Mouse (Mus musculus): ENCODE results near the gene Lman2. TPM values are rescaled to one million over a fixed set of nuclear protein-coding genes. Genes with fewer than 3 reads are reported as not detected.

Lman2 gene
- 60.7 and 72.2 TPM in 2 replicates for total RNA-seq (2014; rRNA removed)
- polyA plus RNA-seq (2015; fragmentation: Nextera tagmentation; extraction: Ambion mirVana) = 36.4 and 37.0 TPM in 2 replicates

GRCm38 (mm10) chr13:55362453-55363060 is at the start of gene Lman2:
Lman2 (minus strand) TSS chr13:55362783.
- no peaks in the 10 kb centered on the region for H3K27me3 ChIP-seq (ENCODE audit: insufficient read depth, low read length)
- peak within 1 kb of the TSS; percentile 87 for H3K27ac ChIP-seq
- TF ChIP-seq CTCF (IDR thresholded peaks at IDR 0.05; ENCODE audit: low read depth) = no peak
- H3K9ac ChIP-seq (replicated peaks; ENCODE audit: low read length) = peak within 1 kb of the TSS; percentile 94
- peaks cover 13% of the 10 kb centered on the region; the same call in 1 of the 2 replicates for H3K36me3 ChIP-seq (ENCODE audit: insufficient read depth, low read length)
- peak; percentile 99 for ATAC-seq
- peak; percentile 100 for DNase-seq (ENCODE audit: low spot score)
- peak within 1 kb of the TSS; percentile 94 for H3K4me2 ChIP-seq (ENCODE audit: low read depth, low read length)
- H3K9me3 ChIP-seq (ENCODE audit: low read length) = no peaks in the 10 kb centered on the region
- H3K4me3 ChIP-seq (ENCODE audit: low read length) = peak within 1 kb of the TSS; percentile 95
- under 1% methylated on average over 35 of the region's 35 CpGs for WGBS
- peaks cover 14% of the 10 kb centered on the region for H3K4me1 ChIP-seq (ENCODE audit: insufficient read depth, low read length)

GRCm38 (mm10) chr13:55411826-55412225 is 49.2 kb upstream of the Lman2 start:
- DNase-seq (ENCODE audit: low spot score) = no peak
- Histone ChIP-seq H3K9me3 (ENCODE audit: low read length) (no peaks in the 10 kb centered on the region), H3K27ac (no peak overlapping the region), H3K4me1 (ENCODE audit: insufficient read depth, low read length) (no peaks in the 10 kb centered on the region), H3K4me3 (ENCODE audit: low read length) (no peak overlapping the region), H3K4me2 (ENCODE audit: low read depth, low read length) (no peak overlapping the region), H3K36me3 (ENCODE audit: insufficient read depth, low read length) (no peaks in the 10 kb centered on the region), H3K27me3 (ENCODE audit: insufficient read depth, low read length) (no peaks in the 10 kb centered on the region), H3K9ac (replicated peaks; ENCODE audit: low read length) (no peak overlapping the region)
- ATAC-seq = no peak
- no peak for TF ChIP-seq CTCF (IDR thresholded peaks at IDR 0.05; ENCODE audit: low read depth)
- WGBS = 76% methylated on average over 7 of the region's 7 CpGs

GRCm38 (mm10) chr13:55408546-55409120 is 46.0 kb upstream of the Lman2 start:
- no peak for ATAC-seq
- no peak overlapping the region for H3K4me3 ChIP-seq (ENCODE audit: low read length)
- H3K9me3 ChIP-seq (ENCODE audit: low read length) = no peaks in the 10 kb centered on the region
- peaks cover 5% of the 10 kb centered on the region; the same call in 1 of the 2 replicates for H3K4me1 ChIP-seq (ENCODE audit: insufficient read depth, low read length)
- H3K27me3 ChIP-seq (ENCODE audit: insufficient read depth, low read length) = no peaks in the 10 kb centered on the region
- no peak overlapping the region for H3K27ac ChIP-seq
- no peak for TF ChIP-seq CTCF (IDR thresholded peaks at IDR 0.05; ENCODE audit: low read depth)
- no peak overlapping the region for H3K4me2 ChIP-seq (ENCODE audit: low read depth, low read length)
- WGBS = 88% methylated on average over 19 of the region's 19 CpGs
- H3K36me3 ChIP-seq (ENCODE audit: insufficient read depth, low read length) = no peaks in the 10 kb centered on the region
- no peak for DNase-seq (ENCODE audit: low spot score)
- no peak overlapping the region for H3K9ac ChIP-seq (replicated peaks; ENCODE audit: low read length)

- no peak for TF ChIP-seq CTCF (IDR thresholded peaks at IDR 0.05; ENCODE audit: low read depth)
- peaks cover 5% of the 10 kb centered on the region; the same call in 1 of the 2 replicates for H3K4me1 ChIP-seq (ENCODE audit: insufficient read depth, low read length)
- 83% methylated on average over 4 of the region's 4 CpGs for WGBS
These were observed 44.8 kb upstream of the Lman2 start for GRCm38 (mm10) chr13:55407341-55407740.

GRCm38 (mm10) chr13:55405783-55406390 is 43.3 kb upstream of the Lman2 start:
- peaks cover 5% of the 10 kb centered on the region; the same call in 1 of the 2 replicates for H3K4me1 ChIP-seq (ENCODE audit: insufficient read depth, low read length)
- 52% methylated on average over 13 of the region's 13 CpGs for WGBS
- TF ChIP-seq CTCF (IDR thresholded peaks at IDR 0.05; ENCODE audit: low read depth) = no peak
- no peaks in the 10 kb centered on the region for H3K36me3 ChIP-seq (ENCODE audit: insufficient read depth, low read length)
- H3K9ac ChIP-seq (replicated peaks; ENCODE audit: low read length) = no peak overlapping the region; the same call in 1 of the 2 replicates
- no peaks in the 10 kb centered on the region for H3K27me3 ChIP-seq (ENCODE audit: insufficient read depth, low read length)
- ATAC-seq (peak; percentile 62), DNase-seq (ENCODE audit: low spot score) (no peak)
- H3K27ac ChIP-seq = peak overlapping the region; percentile 42; the same call in 1 of the 2 replicates
- peak overlapping the region; percentile 25 for H3K4me2 ChIP-seq (ENCODE audit: low read depth, low read length)
- no peaks in the 10 kb centered on the region for H3K9me3 ChIP-seq (ENCODE audit: low read length)
- no peak overlapping the region for H3K4me3 ChIP-seq (ENCODE audit: low read length)

More at GRCm38 (mm10) chr13:55407341-55407740, 44.8 kb upstream of the Lman2 start:
- H3K27ac ChIP-seq = no peak overlapping the region
- H3K27me3 ChIP-seq (ENCODE audit: insufficient read depth, low read length) = no peaks in the 10 kb centered on the region
- H3K9ac ChIP-seq (replicated peaks; ENCODE audit: low read length) = no peak overlapping the region
- DNase-seq (ENCODE audit: low spot score) (no peak), ATAC-seq (no peak)
- no peaks in the 10 kb centered on the region for H3K36me3 ChIP-seq (ENCODE audit: insufficient read depth, low read length)
- no peaks in the 10 kb centered on the region for H3K9me3 ChIP-seq (ENCODE audit: low read length)
- no peak overlapping the region for H3K4me2 ChIP-seq (ENCODE audit: low read depth, low read length)
- no peak overlapping the region for H3K4me3 ChIP-seq (ENCODE audit: low read length)

- 11% methylated on average over 11 of the region's 11 CpGs for WGBS
- Histone ChIP-seq H3K27me3 (ENCODE audit: insufficient read depth, low read length) (no peaks in the 10 kb centered on the region), H3K27ac (peak overlapping the region; percentile 42; the same call in 1 of the 2 replicates), H3K36me3 (ENCODE audit: insufficient read depth, low read length) (no peaks in the 10 kb centered on the region), H3K4me1 (ENCODE audit: insufficient read depth, low read length) (peaks cover 5% of the 10 kb centered on the region; the same call in 1 of the 2 replicates), H3K9ac (replicated peaks; ENCODE audit: low read length) (no peak overlapping the region), H3K4me2 (ENCODE audit: low read depth, low read length) (peak overlapping the region; percentile 25), H3K9me3 (ENCODE audit: low read length) (no peaks in the 10 kb centered on the region), H3K4me3 (ENCODE audit: low read length) (no peak overlapping the region)
- peak; percentile 97 for TF ChIP-seq CTCF (IDR thresholded peaks at IDR 0.05; ENCODE audit: low read depth)
- ATAC-seq (peak; percentile 89), DNase-seq (ENCODE audit: low spot score) (peak; percentile 93)
These were observed 42.5 kb upstream of the Lman2 start for GRCm38 (mm10) chr13:55404853-55405782.
